Mouse (Mus musculus) retina, embryonic 14.5 days (tissue): ENCODE measurements at regions not wholly inside any gene's neighbourhood (a gene's known extent, or its start where the extent isn't known, plus 50 kb on each side); places are given as distances from the start of the nearest gene placed in this dataset.

Source experiments
- DNase-seq: peaks from one replicate; pipeline ENCODE4 v3.0.0-alpha.2; 2015; ENCODE audit warnings: low spot score

- no peak for DNase-seq
Observed at GRCm38 (mm10) chr3:146337429-146337828, 67.0 kb upstream of the Ssx2ip start.

GRCm38 (mm10) chr3:146337861-146338281 lies 66.6 kb upstream of the Ssx2ip start:
- DNase-seq: peak; percentile 68

GRCm38 (mm10) chr3:146338445-146338844 lies 66.0 kb upstream of the Ssx2ip start:
- peak; percentile 45 for DNase-seq

- no peak for DNase-seq
Observed at GRCm38 (mm10) chr3:146340316-146341055, 64.0 kb upstream of the Ssx2ip start.

- DNase-seq: no peak
Observed at GRCm38 (mm10) chr3:146341652-146342340, 62.6 kb upstream of the Ssx2ip start.

- no peak for DNase-seq
Observed at GRCm38 (mm10) chr3:146342727-146343126, 61.7 kb upstream of the Ssx2ip start.

- peak; percentile 86 for DNase-seq
Observed at GRCm38 (mm10) chr3:146343649-146344401, 60.6 kb upstream of the Ssx2ip start.

- no peak for DNase-seq
Observed at GRCm38 (mm10) chr3:146344402-146345025, 59.9 kb upstream of the Ssx2ip start.

- DNase-seq: peak; percentile 85
Observed at GRCm38 (mm10) chr3:146345308-146345780, 59.1 kb upstream of the Ssx2ip start.

GRCm38 (mm10) chr3:146345946-146346345 lies 58.5 kb upstream of the Ssx2ip start:
- DNase-seq: no peak

- no peak for DNase-seq
Observed at GRCm38 (mm10) chr3:146347311-146347710, 57.1 kb upstream of the Ssx2ip start.

- no peak for DNase-seq
Observed at GRCm38 (mm10) chr3:146348921-146349320, 55.5 kb upstream of the Ssx2ip start.

GRCm38 (mm10) chr3:146349393-146349792 lies 55.0 kb upstream of the Ssx2ip start:
- DNase-seq: no peak

- DNase-seq: no peak
Observed at GRCm38 (mm10) chr3:146350126-146350525, 54.3 kb upstream of the Ssx2ip start.

GRCm38 (mm10) chr3:146351468-146351867 lies 53.0 kb upstream of the Ssx2ip start:
- no peak for DNase-seq

- peak; percentile 33 for DNase-seq
Observed at GRCm38 (mm10) chr3:146352187-146352586, 52.3 kb upstream of the Ssx2ip start.

- no peak for DNase-seq
Observed at GRCm38 (mm10) chr3:146353961-146354360, 50.5 kb upstream of the Ssx2ip start.
